Mouse (Mus musculus): ENCODE measurements around the gene Ntf5. TPM values are rescaled to one million over a fixed set of nuclear protein-coding genes. Genes with fewer than 3 reads are reported as not detected.
A peak's percentile ranks its signal among the peaks of the same experiment; 100 is the strongest.
"Not testable (repeated sequence)": the region's sequence is repeated elsewhere in the genome, so short reads cannot be mapped to it uniquely, and the experiment has no call there.

The Ntf5 gene
- polyA plus RNA-seq, 1 experiment from 2014 or later = 3.0 TPM

DNA sequence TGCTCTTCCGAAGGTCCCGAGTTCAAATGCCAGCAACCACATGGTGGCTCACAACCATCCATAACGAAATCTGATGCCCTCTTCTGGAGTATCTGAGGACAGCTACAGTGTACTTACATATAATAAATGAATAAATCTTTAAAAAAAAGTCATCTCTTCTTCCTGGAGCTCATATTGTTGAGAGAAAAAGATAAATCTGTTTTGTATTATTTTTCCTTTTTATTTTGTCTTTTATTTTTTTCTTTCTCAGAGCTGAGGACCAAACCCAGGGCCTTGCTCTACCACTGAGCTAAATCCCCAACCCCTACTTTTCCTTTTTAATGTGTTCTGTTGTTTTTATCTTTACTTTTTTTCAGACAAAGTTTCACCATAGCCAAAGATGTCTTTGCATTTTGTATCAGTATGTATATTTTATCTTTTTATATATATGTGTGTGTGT, 17.1 kb upstream of the Ntf5 start:
- ATAC-seq (ENCODE audit: low read depth) = peak; percentile 38
- 11% methylated on average over 3 of the region's 3 CpGs for WGBS
- 0 out of 2 replicates have a peak overlapping the region, but pooled peaks have one; percentile 64 for H3K9ac ChIP-seq (ENCODE audit: low read depth, low read length)
- H3K9me3 ChIP-seq (ENCODE audit: control insufficient read depth, low read length); DNase-seq (ENCODE audit: low spot score); H3K27me3 ChIP-seq (replicated peaks; ENCODE audit: control insufficient read depth, insufficient read depth, low read length): not testable (repeated sequence)
- peak overlapping the region; percentile 76 for H3K27ac ChIP-seq (replicated peaks; ENCODE audit: low read depth, low read length)
- H3K4me3 ChIP-seq (ENCODE audit: low read depth, low read length) = peak overlapping the region; percentile 79
- peaks cover 10% of the 10 kb centered on the region for H3K4me1 ChIP-seq (ENCODE audit: control insufficient read depth, insufficient read depth, low read length)
- peaks cover 19% of the 10 kb centered on the region for H3K36me3 ChIP-seq (ENCODE audit: control insufficient read depth, insufficient read depth, low read length)
- peak overlapping the region; percentile 64 for H3K4me2 ChIP-seq (ENCODE audit: low read depth, low read length)

DNA sequence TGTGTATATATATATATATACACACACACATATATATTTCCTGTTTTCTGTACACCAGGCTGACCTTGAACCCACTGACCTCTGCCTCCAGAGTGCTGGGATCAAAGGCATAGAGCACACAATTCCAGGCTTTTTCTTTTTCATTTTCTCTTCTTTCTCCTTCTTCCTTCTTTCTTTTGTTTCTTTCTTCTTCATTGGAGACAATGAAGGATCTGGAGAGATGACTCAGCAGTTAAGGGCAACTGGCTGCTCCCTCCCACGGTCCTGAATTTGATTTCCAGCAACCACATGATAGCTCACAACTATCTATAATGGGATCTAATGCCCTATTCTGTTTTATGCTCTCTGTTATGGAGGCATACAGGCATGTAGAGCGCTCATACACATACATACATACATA, 16.7 kb upstream of the Ntf5 start:
- peaks cover 10% of the 10 kb centered on the region for H3K4me1 ChIP-seq (ENCODE audit: control insufficient read depth, insufficient read depth, low read length)
- no peak overlapping the region for H3K4me2 ChIP-seq (ENCODE audit: low read depth, low read length)
- no peak overlapping the region for H3K4me3 ChIP-seq (ENCODE audit: low read depth, low read length)
- H3K27me3 ChIP-seq (replicated peaks; ENCODE audit: control insufficient read depth, insufficient read depth, low read length) = no peaks in the 10 kb centered on the region
- 75% methylated on average over 2 of the region's 2 CpGs for WGBS
- no peak overlapping the region for H3K9ac ChIP-seq (ENCODE audit: low read depth, low read length)
- H3K36me3 ChIP-seq (ENCODE audit: control insufficient read depth, insufficient read depth, low read length) = peaks cover 16% of the 10 kb centered on the region
- H3K27ac ChIP-seq (replicated peaks; ENCODE audit: low read depth, low read length) = no peak overlapping the region
- no peaks in the 10 kb centered on the region for H3K9me3 ChIP-seq (ENCODE audit: control insufficient read depth, low read length)
- DNase-seq (ENCODE audit: low spot score) = no peak
- no peak for ATAC-seq (ENCODE audit: low read depth)

DNA sequence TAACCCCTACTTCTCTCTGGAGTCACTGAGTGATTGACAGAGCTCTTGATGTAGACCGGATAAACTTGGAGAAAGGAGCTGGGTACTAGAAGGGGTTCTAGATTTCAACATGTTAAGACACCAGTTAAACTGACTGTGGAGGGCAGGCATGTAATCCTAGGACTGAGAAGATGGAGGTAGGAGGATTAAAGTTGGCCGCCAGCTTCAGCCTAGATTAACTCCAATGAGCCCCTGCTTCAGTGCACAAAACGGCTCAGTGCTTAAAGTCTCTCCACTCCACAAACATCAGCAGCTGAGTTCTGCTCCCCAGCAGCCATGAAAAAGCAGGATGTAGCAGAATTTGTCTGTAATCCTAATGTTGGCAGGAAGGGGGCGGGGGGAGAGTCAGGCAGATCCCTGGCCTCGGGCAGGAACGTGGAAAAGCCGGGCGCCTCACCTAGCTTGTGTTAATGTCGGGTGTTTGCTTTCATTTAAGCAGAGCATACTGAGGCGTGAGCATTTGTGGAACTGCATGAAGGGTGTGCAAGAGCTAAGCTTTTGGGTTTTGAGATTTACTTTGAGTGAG, 11.9 kb upstream of the Ntf5 start:
- 56% methylated on average over 10 of the region's 10 CpGs for WGBS
- Histone ChIP-seq H3K4me1 (ENCODE audit: control insufficient read depth, insufficient read depth, low read length) (peaks cover 8% of the 10 kb centered on the region; the same call in 1 of the 2 replicates), H3K36me3 (ENCODE audit: control insufficient read depth, insufficient read depth, low read length) (no peaks in the 10 kb centered on the region), H3K4me2 (ENCODE audit: low read depth, low read length) (no peak overlapping the region), H3K4me3 (ENCODE audit: low read depth, low read length) (no peak overlapping the region), H3K9ac (ENCODE audit: low read depth, low read length) (no peak overlapping the region), H3K27ac (replicated peaks; ENCODE audit: low read depth, low read length) (no peak overlapping the region), H3K27me3 (replicated peaks; ENCODE audit: control insufficient read depth, insufficient read depth, low read length) (peaks cover 18% of the 10 kb centered on the region), H3K9me3 (ENCODE audit: control insufficient read depth, low read length) (no peaks in the 10 kb centered on the region)
- ATAC-seq (ENCODE audit: low read depth) (no peak), DNase-seq (ENCODE audit: low spot score) (no peak)

DNA sequence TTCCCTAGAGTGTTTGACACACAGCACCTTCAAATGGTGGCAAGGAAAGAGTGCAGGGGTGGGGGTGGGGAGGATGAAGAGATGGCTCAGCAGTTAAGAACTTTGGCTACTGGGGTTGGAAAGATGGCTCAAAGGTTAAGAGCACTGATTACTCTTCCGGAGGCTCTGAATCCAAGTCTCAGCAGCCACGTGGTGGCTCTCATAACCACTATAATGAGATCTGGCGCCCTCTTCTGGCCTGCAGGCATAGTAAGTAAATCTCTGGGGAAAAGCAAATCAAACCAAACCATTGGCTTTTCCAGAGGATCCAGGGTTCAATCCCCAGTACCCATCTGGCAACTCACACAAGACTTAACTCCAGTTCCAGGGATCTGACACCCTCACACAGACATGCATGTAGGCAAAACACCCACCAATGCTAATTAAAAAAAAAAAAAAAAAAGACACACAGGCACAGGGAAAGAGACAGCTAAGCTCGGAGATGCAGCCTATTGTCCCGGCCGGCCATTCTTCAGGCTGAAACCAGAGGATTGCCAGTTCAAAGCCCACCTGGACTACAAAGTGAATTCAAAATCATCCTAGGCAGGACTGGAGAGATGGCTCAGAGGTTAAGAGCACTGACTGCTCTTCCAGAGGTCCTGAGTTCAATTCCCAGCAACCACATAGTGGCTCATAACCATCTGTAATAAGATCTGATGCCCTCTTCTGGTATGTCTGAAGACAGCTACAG, 9.8 kb upstream of the Ntf5 start:
- Histone ChIP-seq H3K9me3 (ENCODE audit: control insufficient read depth, low read length) (no peaks in the 10 kb centered on the region), H3K4me2 (ENCODE audit: low read depth, low read length) (no peak overlapping the region), H3K9ac (ENCODE audit: low read depth, low read length) (no peak overlapping the region), H3K4me3 (ENCODE audit: low read depth, low read length) (no peak overlapping the region), H3K27ac (replicated peaks; ENCODE audit: low read depth, low read length) (no peak overlapping the region), H3K4me1 (ENCODE audit: control insufficient read depth, insufficient read depth, low read length) (peaks cover 10% of the 10 kb centered on the region; the same call in 1 of the 2 replicates), H3K36me3 (ENCODE audit: control insufficient read depth, insufficient read depth, low read length) (no peaks in the 10 kb centered on the region), H3K27me3 (replicated peaks; ENCODE audit: control insufficient read depth, insufficient read depth, low read length) (peaks cover 39% of the 10 kb centered on the region)
- DNase-seq (ENCODE audit: low spot score) (peak; percentile 68), ATAC-seq (ENCODE audit: low read depth) (no peak)
- WGBS = 44% methylated on average over 6 of the region's 6 CpGs

DNA sequence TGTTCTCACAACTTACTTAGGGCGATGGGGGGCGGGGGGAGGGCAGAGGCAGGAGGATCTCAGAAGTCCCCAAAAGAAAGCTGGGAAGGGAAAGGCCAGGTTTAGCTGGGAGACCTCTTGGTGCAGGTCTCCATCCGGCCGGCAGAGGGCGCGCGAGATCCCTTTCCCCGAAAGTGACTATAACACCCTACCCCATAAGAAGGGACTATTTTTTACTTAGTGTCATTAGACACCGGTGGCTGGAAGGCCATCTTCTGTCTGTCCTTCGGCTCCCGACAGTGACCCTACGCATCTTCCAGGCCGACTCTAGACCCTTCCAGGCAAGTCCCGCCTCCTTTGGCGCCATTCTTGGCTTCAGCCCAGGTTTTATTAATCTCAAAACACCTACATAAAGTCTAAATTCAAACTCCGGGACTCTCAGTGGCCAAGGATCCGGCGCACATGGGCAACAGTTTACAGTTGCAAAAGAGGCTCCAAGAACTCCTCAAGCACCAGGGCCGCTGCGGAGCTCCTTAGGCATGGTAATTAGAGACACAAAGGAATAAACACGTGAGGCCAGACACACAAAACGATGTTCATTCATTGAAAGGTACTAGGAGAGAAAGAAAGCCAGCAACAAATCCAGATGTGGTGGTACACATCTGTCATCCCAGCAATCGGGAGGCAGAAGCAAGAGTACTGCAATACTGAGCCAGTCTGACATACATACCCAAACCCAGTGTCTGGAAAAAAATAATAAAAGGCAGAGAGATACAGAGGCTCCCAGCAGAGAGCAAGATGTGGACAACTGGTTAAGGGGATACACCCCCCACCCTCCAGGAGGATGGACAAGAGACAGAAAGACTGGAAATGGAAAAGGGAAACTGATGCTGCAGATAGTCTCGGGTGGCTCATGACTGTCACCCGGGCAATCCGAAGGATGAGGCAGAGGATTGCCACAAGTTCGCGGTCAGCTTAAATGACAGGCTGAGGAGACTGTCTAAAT, 8.1 kb upstream of the Ntf5 start, which contains the start of gene Kcna7:
Gene Kcna7 (plus strand): TSS at position 563 of the 985 bp plus-strand sequence.
- H3K4me2 ChIP-seq (ENCODE audit: low read depth, low read length) = peak within 1 kb of the TSS; percentile 64
- DNase-seq (ENCODE audit: low spot score) (peak; percentile 14), ATAC-seq (ENCODE audit: low read depth) (peak; percentile 64; the same call in 1 of the 2 replicates)
- 10% methylated on average over 27 of the region's 28 CpGs for WGBS
- H3K4me3 ChIP-seq (ENCODE audit: low read depth, low read length) = peak within 1 kb of the TSS; percentile 45
- H3K36me3 ChIP-seq (ENCODE audit: control insufficient read depth, insufficient read depth, low read length) = no peaks in the 10 kb centered on the region
- no peaks in the 10 kb centered on the region for H3K9me3 ChIP-seq (ENCODE audit: control insufficient read depth, low read length)
- H3K27me3 ChIP-seq (replicated peaks; ENCODE audit: control insufficient read depth, insufficient read depth, low read length) = peaks cover 56% of the 10 kb centered on the region
- no peak within 1 kb of the TSS for H3K27ac ChIP-seq (replicated peaks; ENCODE audit: low read depth, low read length)
- H3K4me1 ChIP-seq (ENCODE audit: control insufficient read depth, insufficient read depth, low read length) = peaks cover 10% of the 10 kb centered on the region; the same call in 1 of the 2 replicates
- H3K9ac ChIP-seq (ENCODE audit: low read depth, low read length) = peak within 1 kb of the TSS; percentile 58

DNA sequence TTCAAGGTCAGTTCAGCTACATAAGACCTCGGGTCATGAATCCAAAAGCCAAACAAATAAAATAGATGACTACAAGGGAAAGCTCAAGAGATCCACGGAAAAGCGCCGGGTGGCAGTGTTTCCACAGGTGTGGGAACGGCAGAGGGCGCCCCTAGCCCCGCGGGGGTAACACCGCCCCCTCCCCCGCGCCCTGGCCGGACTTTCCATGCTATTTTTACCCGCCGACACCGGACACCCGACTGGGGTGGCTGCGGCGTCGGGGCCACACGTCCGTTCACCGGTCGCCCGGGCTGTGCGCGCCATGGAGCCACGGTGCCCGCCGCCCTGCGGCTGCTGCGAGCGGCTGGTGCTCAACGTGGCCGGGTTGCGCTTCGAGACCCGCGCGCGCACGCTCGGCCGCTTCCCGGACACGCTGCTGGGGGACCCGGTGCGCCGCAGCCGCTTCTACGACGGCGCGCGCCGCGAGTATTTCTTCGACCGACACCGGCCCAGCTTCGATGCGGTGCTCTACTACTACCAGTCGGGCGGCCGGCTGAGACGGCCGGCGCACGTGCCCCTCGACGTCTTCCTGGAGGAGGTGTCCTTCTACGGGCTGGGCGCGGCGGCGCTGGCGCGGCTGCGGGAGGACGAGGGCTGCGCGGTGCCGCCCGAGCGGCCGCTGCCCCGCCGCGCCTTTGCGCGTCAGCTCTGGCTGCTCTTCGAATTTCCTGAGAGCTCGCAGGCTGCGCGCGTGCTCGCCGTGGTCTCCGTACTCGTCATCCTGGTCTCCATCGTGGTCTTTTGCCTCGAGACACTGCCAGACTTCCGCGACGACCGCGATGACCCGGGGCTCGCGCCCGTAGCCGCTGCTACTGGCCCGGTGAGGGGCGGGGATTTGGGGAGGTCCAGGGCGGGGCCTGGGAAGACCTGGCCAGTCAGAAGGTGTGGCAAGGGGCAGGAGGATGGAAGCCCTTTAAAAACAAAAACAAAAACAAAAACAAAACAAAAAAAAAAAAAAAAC, 7.0 kb upstream of the Ntf5 start:
- Histone ChIP-seq H3K4me2 (ENCODE audit: low read depth, low read length) (peak overlapping the region; percentile 64), H3K4me1 (ENCODE audit: control insufficient read depth, insufficient read depth, low read length) (peaks cover 10% of the 10 kb centered on the region; the same call in 1 of the 2 replicates), H3K27ac (replicated peaks; ENCODE audit: low read depth, low read length) (no peak overlapping the region), H3K4me3 (ENCODE audit: low read depth, low read length) (peak overlapping the region; percentile 45), H3K27me3 (replicated peaks; ENCODE audit: control insufficient read depth, insufficient read depth, low read length) (peaks cover 66% of the 10 kb centered on the region), H3K9ac (ENCODE audit: low read depth, low read length) (peak overlapping the region; percentile 58), H3K9me3 (ENCODE audit: control insufficient read depth, low read length) (no peaks in the 10 kb centered on the region), H3K36me3 (ENCODE audit: control insufficient read depth, insufficient read depth, low read length) (no peaks in the 10 kb centered on the region)
- ATAC-seq (ENCODE audit: low read depth) (peak; percentile 8; the same call in 1 of the 2 replicates), DNase-seq (ENCODE audit: low spot score) (peak; percentile 12)
- WGBS = 2% methylated on average over 58 of the region's 114 CpGs

DNA sequence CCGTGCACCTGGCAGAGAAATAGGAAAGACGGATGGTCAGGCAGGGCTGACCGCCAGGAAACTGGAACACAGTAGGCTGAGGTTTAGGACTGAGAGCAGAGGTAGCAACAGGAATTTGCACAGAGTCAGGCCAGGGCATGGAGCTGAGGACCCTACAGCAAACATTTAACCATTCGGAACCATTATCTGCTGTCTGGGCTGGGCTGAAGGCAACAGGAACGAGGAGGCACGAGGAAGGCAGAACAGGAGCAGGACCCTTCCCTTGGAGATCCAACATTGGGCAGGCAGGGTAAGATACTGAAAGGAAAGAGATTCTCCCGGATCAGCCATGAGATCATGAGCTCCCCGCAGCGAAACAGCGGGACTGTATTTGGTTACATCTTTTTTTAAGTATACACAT, 5.7 kb upstream of the Ntf5 start:
- ATAC-seq (ENCODE audit: low read depth) = no peak
- 82% methylated on average over 10 of the region's 10 CpGs for WGBS
- Histone ChIP-seq H3K4me2 (ENCODE audit: low read depth, low read length) (no peak overlapping the region), H3K4me1 (ENCODE audit: control insufficient read depth, insufficient read depth, low read length) (peaks cover 10% of the 10 kb centered on the region; the same call in 1 of the 2 replicates), H3K9me3 (ENCODE audit: control insufficient read depth, low read length) (no peaks in the 10 kb centered on the region), H3K27me3 (replicated peaks; ENCODE audit: control insufficient read depth, insufficient read depth, low read length) (peaks cover 71% of the 10 kb centered on the region), H3K36me3 (ENCODE audit: control insufficient read depth, insufficient read depth, low read length) (no peaks in the 10 kb centered on the region), H3K4me3 (ENCODE audit: low read depth, low read length) (no peak overlapping the region), H3K9ac (ENCODE audit: low read depth, low read length) (no peak overlapping the region), H3K27ac (replicated peaks; ENCODE audit: low read depth, low read length) (no peak overlapping the region)
- DNase-seq (ENCODE audit: low spot score) = no peak
